Mouse (Mus musculus): ENCODE measurements at regions not wholly inside any gene's neighbourhood (a gene's known extent, or its start where the extent isn't known, plus 50 kb on each side); places are given as distances from the start of the nearest gene placed in this dataset.

GRCm38 (mm10) chr7:72609791-72610190 lies 303.4 kb upstream of the Mctp2 start:
- TF ChIP-seq EP300 (optimal IDR thresholded peaks at IDR 0.05) (no peak), CTCF (IDR thresholded peaks at IDR 0.05; ENCODE audit: low read depth) (no peak)
